Mouse (Mus musculus) G1E (cell line): ENCODE data around the gene Kcnj4.

Experiments
- CTCF ChIP-seq: IDR thresholded peaks from 2 replicates; pipeline ENCODE4 v1.5.1; 2012; ENCODE audit warnings: low read depth, low read length, inconsistent platforms, mixed read lengths
- GATA1 ChIP-seq: IDR thresholded peaks from 2 replicates; pipeline ENCODE4 v1.6.1; 2012; ENCODE audit warnings: borderline replicate concordance, low read length, inconsistent platforms, mixed read lengths
- POLR2AphosphoS5 ChIP-seq: IDR thresholded peaks from 2 replicates; pipeline ENCODE4 v1.6.1; 2012; ENCODE audit warnings: low read depth, low read length, inconsistent platforms; ENCODE audit not compliant: insufficient replicate concordance

GRCm38 (mm10) chr15:79507055-79507828 lies 2.2 kb upstream of the Kcnj4 start:
- no peak for TF ChIP-seq CTCF
- no peak for TF ChIP-seq GATA1
- TF ChIP-seq POLR2AphosphoS5, result no peak
